Mouse (Mus musculus) lung, embryonic 14.5 days (tissue): ENCODE results near the gene Pcsk5. TPM values are rescaled to one million over a fixed set of nuclear protein-coding genes. Genes with fewer than 3 reads are reported as not detected.

Source experiments
- ATAC-seq: fragments of 200-750 bp; cut with Nextera tagmentation; 2 replicates; pipeline ENCODE4 v1.8.0; 2017; ENCODE audit warnings: mild to moderate bottlenecking, moderate TSS enrichment, moderate library complexity; ENCODE audit not compliant: insufficient read depth
- DNase-seq: peaks from one replicate; pipeline ENCODE4 v3.0.0-alpha.2; 2015
- H3K27ac ChIP-seq: fragments of 300-500 bp; sonication (generic); 2 replicates; pipeline ENCODE4 v1.5.1; 2014; ENCODE audit warnings: low read depth, mild to moderate bottlenecking, moderate library complexity
- H3K27me3 ChIP-seq: fragments of 300-500 bp; sonication (generic); 2 replicates; pipeline ENCODE4 v1.6.1; 2014; ENCODE audit warnings: low read length, control low read depth; ENCODE audit not compliant: insufficient read depth
- H3K36me3 ChIP-seq: fragments of 300-500 bp; sonication (generic); 2 replicates; pipeline ENCODE4 v1.6.1; 2014; ENCODE audit warnings: control low read depth; ENCODE audit not compliant: insufficient read depth
- H3K4me1 ChIP-seq: fragments of 300-500 bp; sonication (generic); 2 replicates; pipeline ENCODE4 v1.6.1; 2014; ENCODE audit warnings: antibody characterized with exemption, control low read depth; ENCODE audit not compliant: insufficient read depth
- H3K4me2 ChIP-seq: fragments of 300-500 bp; sonication (generic); 2 replicates; pipeline ENCODE4 v1.6.1; 2014; ENCODE audit warnings: mild to moderate bottlenecking
- H3K4me3 ChIP-seq: fragments of 300-500 bp; sonication (generic); 2 replicates; pipeline ENCODE4 v1.5.1; 2014; ENCODE audit warnings: low read depth, low read length
- H3K9ac ChIP-seq: fragments of 300-500 bp; sonication (generic); 2 replicates; pipeline ENCODE4 v1.6.1; 2014
- H3K9me3 ChIP-seq: fragments of 300-500 bp; sonication (generic); 2 replicates; pipeline ENCODE4 v1.6.1; 2016; ENCODE audit warnings: low read depth, low read length, control low read depth
- CTCF ChIP-seq: IDR thresholded peaks from 2 replicates; pipeline ENCODE4 v1.5.1; 2016; ENCODE audit warnings: antibody characterized with exemption, low read depth
- WGBS: fragments of 180-500 bp; shearing (Covaris S2); extraction: QIAGEN DNeasy Blood & Tissue Kit; methylation state at CpG from one replicate; pipeline ENCODE4 v1.1.7; 2014; 5-methylcytosine and 5-hydroxymethylcytosine counted together
- polyA plus RNA-seq: library from polyadenylated mRNA; unstranded; fragments of >200 nt; fragmentation: Nextera tagmentation; extraction: Ambion mirVana; gene quantifications from 2 replicates; pipeline ENCODE4 v1.2.1, GENCODE M21; 2014

Pcsk5 gene
- polyA plus RNA-seq, 1 experiment from 2014 or later, result 19.0 TPM

DNA sequence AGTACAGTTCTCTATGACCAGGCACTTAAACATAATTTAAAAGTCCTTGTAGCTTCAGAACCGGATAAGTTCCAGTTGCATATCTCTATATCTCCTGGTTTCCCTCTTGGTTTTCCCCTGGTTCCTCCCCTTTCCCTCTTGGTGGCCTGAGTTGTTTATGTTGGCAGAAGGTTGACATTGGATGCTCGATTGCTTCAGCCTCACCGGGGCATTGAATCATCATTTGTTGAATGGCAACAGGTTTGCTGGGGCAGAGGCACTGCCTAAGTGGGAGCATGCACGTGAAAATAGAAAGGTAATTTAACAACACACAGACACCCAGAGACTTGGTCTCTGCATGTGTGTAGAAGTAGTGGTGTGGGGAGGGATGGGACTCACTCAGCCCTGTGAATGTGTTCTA, 436.9 kb downstream of the Pcsk5 start:
- ATAC-seq (no peak), DNase-seq (no peak)
- Histone ChIP-seq H3K36me3 (peaks cover 36% of the 10 kb centered on the region), H3K9me3 (no peaks in the 10 kb centered on the region), H3K27me3 (no peaks in the 10 kb centered on the region), H3K9ac (no peak overlapping the region), H3K4me1 (no peaks in the 10 kb centered on the region), H3K27ac (no peak overlapping the region), H3K4me2 (no peak overlapping the region), H3K4me3 (no peak overlapping the region)
- 60% methylated on average over 4 of the region's 4 CpGs for WGBS
- TF ChIP-seq CTCF, result no peak

- TF ChIP-seq CTCF, result no peak
- H3K4me1 ChIP-seq, result 0 out of 2 replicates have a peak, but pooled peaks cover 3% of the 10 kb centered on the region
- H3K27me3 ChIP-seq, result no peaks in the 10 kb centered on the region
- no peak for DNase-seq
- no peak overlapping the region for H3K27ac ChIP-seq
- 93% methylated on average over 4 of the region's 4 CpGs for whole genome bisulfite sequencing
- H3K4me3 ChIP-seq, result no peak overlapping the region
- H3K9ac ChIP-seq, result no peak overlapping the region
- H3K4me2 ChIP-seq, result no peak overlapping the region
- no peak for ATAC-seq
- no peaks in the 10 kb centered on the region for H3K9me3 ChIP-seq
- peaks cover 36% of the 10 kb centered on the region for H3K36me3 ChIP-seq
Measured at GRCm38 (mm10) chr19:17399965-17400364, 437.5 kb downstream of the Pcsk5 start.

- no peaks in the 10 kb centered on the region for H3K9me3 ChIP-seq
- no peak overlapping the region for H3K9ac ChIP-seq
- no peak overlapping the region for H3K4me2 ChIP-seq
- DNase-seq, result peak; percentile 83
- 46% methylated on average over 5 of the region's 5 CpGs for WGBS
- peaks cover 4% of the 10 kb centered on the region; the same call in 1 of the 2 replicates for H3K4me1 ChIP-seq
- ATAC-seq, result peak; percentile 19; the same call in 1 of the 2 replicates
- TF ChIP-seq CTCF, result no peak
- no peak overlapping the region for H3K4me3 ChIP-seq
- H3K36me3 ChIP-seq, result peaks cover 36% of the 10 kb centered on the region
- no peak overlapping the region for H3K27ac ChIP-seq
- H3K27me3 ChIP-seq, result 0 out of 2 replicates have a peak, but pooled peaks cover under 1% of the 10 kb centered on the region
Measured at GRCm38 (mm10) chr19:17397922-17398321, 439.5 kb downstream of the Pcsk5 start.

GRCm38 (mm10) chr19:17396802-17397201, 440.6 kb downstream of the Pcsk5 start:
- no peak for TF ChIP-seq CTCF
- Histone ChIP-seq H3K27me3 (0 out of 2 replicates have a peak, but pooled peaks cover 3% of the 10 kb centered on the region), H3K9me3 (no peaks in the 10 kb centered on the region), H3K4me2 (no peak overlapping the region), H3K4me1 (peaks cover 6% of the 10 kb centered on the region; the same call in 1 of the 2 replicates), H3K36me3 (peaks cover 36% of the 10 kb centered on the region), H3K9ac (no peak overlapping the region), H3K27ac (no peak overlapping the region), H3K4me3 (no peak overlapping the region)
- 67% methylated on average over 4 of the region's 4 CpGs for WGBS
- DNase-seq (no peak), ATAC-seq (no peak)

GRCm38 (mm10) chr19:17393841-17394591, 443.4 kb downstream of the Pcsk5 start, which contains the start of gene Rfk:
Rfk (plus strand) TSS chr19:17394043.
- peak within 1 kb of the TSS; percentile 86 for H3K4me3 ChIP-seq
- ATAC-seq (peak; percentile 98), DNase-seq (peak; percentile 95)
- no peaks in the 10 kb centered on the region for H3K9me3 ChIP-seq
- WGBS, result 0% methylated on average over 73 of the region's 83 CpGs
- peaks cover 19% of the 10 kb centered on the region for H3K36me3 ChIP-seq
- no peak for TF ChIP-seq CTCF
- peak within 1 kb of the TSS; percentile 75; the same call in 1 of the 2 replicates for H3K27ac ChIP-seq
- H3K4me2 ChIP-seq, result peak within 1 kb of the TSS; percentile 73
- peak within 1 kb of the TSS; percentile 82 for H3K9ac ChIP-seq
- H3K27me3 ChIP-seq, result 0 out of 2 replicates have a peak, but pooled peaks cover 3% of the 10 kb centered on the region
- H3K4me1 ChIP-seq, result peaks cover 6% of the 10 kb centered on the region; the same call in 1 of the 2 replicates

- no peak overlapping the region for H3K4me3 ChIP-seq
- ATAC-seq (no peak; the same call in 1 of the 2 replicates), DNase-seq (peak; percentile 18)
- WGBS, result 7% methylated on average over 3 of the region's 3 CpGs
- H3K4me2 ChIP-seq, result peak overlapping the region; percentile 73
- 0 out of 2 replicates have a peak, but pooled peaks cover 10% of the 10 kb centered on the region for H3K36me3 ChIP-seq
- no peak for TF ChIP-seq CTCF
- H3K27ac ChIP-seq, result no peak overlapping the region
- no peak overlapping the region for H3K9ac ChIP-seq
- H3K9me3 ChIP-seq, result no peaks in the 10 kb centered on the region
- H3K27me3 ChIP-seq, result 0 out of 2 replicates have a peak, but pooled peaks cover 3% of the 10 kb centered on the region
- peaks cover 6% of the 10 kb centered on the region; the same call in 1 of the 2 replicates for H3K4me1 ChIP-seq
Measured at GRCm38 (mm10) chr19:17392866-17393265, 444.6 kb downstream of the Pcsk5 start.

GRCm38 (mm10) chr19:17388404-17388803, 449.0 kb downstream of the Pcsk5 start:
- 0 out of 2 replicates have a peak, but pooled peaks cover 3% of the 10 kb centered on the region for H3K27me3 ChIP-seq
- H3K4me2 ChIP-seq, result no peak overlapping the region
- H3K9ac ChIP-seq, result no peak overlapping the region
- TF ChIP-seq CTCF, result peak; percentile 67
- no peaks in the 10 kb centered on the region for H3K9me3 ChIP-seq
- ATAC-seq, result no peak
- no peak overlapping the region for H3K4me3 ChIP-seq
- H3K4me1 ChIP-seq, result peaks cover 4% of the 10 kb centered on the region; the same call in 1 of the 2 replicates
- no peak overlapping the region for H3K27ac ChIP-seq
- H3K36me3 ChIP-seq, result no peaks in the 10 kb centered on the region
- WGBS, result 9% methylated on average over 2 of the region's 2 CpGs
- peak; percentile 81 for DNase-seq
